Mouse (Mus musculus): Measurements from ENCODE around the gene C9orf72.
"Not testable (repeated sequence)": the region's sequence is repeated elsewhere in the genome, so short reads cannot be mapped to it uniquely, and the experiment has no call there.

The C9orf72 gene

DNA sequence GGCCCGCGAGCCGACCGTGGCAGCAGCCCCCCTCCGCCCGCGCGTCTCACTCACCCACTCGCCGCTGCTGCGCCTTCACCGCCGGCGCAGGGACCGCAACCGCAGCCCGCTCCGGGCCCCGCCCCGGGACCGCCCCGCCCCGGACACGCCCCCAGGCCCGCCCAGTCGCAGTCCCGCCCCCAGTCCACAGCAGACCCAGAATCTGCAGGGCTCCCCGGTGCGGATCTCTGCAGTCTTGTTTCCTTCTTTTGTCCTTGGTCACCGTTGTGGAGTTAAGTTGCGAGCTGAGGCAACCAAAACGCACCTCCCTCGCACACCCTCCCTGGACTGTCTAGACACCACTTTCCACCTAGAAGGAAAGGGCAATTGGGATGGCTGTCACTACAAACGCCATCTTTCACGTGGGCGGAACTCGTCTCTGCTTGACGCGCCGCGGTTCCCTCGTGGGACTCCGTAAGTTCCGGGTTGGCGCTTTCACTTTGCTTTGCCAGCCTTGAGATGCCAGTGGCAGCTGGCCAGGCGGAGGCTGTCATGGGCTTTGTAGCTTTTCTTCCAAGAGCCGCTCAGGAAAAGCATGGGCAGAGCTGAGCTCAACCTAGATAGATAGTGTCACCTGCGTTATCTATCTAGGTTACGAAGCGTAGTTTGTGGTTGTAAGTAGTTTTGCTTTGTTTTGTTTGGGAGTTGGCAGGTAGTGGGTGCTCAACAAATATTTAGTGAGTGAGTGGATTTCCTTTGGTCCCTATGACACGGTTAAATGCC, at the start of gene C9orf72:
C9orf72 (minus strand) TSS at position 442 of the 762 bp plus-strand sequence.
- DNase-seq (ENCODE audit: low spot score in 2 of 2) = peak; percentile 91 to 95

- DNase-seq (ENCODE audit: low spot score in 2 of 2) = no peak
These were observed 33.0 kb upstream of the C9orf72 start for GRCm38 (mm10) chr4:35259006-35259405.

DNA sequence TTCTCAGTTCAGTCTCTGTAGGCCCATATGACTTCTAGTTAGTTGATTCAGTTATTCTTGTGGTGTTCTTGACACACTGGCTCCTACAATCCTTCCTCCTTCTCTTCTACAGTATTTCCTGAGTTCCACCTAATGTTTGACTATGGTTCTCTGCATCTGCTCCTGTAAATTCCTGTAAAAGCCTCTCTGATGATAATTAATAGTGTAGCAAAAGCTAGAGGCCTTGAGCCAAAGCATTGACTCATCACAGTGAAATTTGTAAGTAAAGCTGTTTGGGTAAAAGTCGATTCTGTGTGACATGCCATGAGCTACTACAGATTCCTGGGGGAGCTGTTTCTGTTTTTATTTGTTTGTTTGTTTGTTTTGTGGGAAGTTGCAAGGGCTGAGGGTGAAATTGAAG, 18.0 kb upstream of the C9orf72 start:
- no peak for DNase-seq (ENCODE audit: low spot score in 2 of 2)

GRCm38 (mm10) chr4:35241735-35242134, 15.8 kb upstream of the C9orf72 start:
- no peak for DNase-seq (ENCODE audit: low spot score in 2 of 2)

GRCm38 (mm10) chr4:35238696-35239095, 12.7 kb upstream of the C9orf72 start:
- no peak for DNase-seq (ENCODE audit: low spot score in 2 of 2)

DNA sequence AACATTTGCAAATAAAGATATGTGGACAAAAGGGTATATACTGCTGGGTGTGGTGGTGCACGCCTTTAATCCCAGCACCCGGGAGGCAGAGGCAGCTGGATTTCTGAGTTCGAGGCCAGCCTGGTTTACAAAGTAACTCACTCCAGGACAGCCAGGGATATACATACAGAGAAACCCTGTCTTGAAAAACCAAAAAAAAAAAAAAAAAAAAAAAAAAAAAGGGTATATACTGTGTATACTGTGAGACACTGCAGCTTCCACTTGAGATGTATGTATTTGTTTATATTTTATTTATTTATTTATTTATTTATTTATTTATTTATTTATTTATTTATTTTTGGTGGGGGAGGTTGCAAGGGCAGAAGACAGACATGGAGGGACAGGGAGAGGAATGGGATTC, 12.3 kb upstream of the C9orf72 start:
- DNase-seq (ENCODE audit: low spot score in 2 of 2) = not testable (repeated sequence)

DNA sequence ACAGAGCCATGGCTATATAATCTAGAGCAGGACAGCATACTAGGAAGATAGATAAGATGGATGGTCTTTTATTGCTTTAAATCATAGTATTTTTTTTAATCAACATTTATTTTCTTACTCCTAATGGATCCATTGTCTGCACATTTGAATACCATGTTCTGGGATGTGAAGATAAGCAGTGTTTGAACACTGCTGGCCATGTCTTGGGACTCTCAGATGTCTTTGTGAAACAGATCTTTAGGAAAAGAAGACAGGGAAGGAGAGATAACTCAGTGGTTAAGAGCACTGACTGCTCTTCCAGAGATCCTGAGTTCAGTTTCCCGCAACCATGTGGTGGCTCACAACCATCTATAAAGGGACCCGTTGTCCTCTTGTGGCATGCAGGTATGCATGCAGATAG, 10.3 kb upstream of the C9orf72 start:
- no peak for DNase-seq (ENCODE audit: low spot score in 2 of 2)

DNA sequence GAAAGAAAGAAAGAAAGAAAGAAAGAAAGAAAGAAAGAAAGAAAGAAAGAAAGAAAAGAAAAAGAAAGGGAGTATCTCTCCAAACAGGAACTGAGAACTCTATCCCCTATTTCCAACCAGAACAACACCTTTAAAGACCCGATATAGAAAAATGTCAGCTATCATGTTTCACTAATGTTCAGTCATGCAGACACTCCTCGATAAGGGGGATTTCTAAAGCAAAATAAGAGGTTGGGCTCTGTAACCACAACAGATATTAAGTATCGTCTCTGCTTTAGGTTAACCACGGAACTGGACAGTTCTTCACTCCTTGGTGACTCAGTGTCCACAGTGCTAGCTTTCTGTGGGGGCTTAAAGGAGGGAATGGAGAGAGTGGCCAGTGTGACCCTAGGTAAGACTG, 2.3 kb upstream of the C9orf72 start:
- no peak for DNase-seq (ENCODE audit: low spot score in 2 of 2)

DNA sequence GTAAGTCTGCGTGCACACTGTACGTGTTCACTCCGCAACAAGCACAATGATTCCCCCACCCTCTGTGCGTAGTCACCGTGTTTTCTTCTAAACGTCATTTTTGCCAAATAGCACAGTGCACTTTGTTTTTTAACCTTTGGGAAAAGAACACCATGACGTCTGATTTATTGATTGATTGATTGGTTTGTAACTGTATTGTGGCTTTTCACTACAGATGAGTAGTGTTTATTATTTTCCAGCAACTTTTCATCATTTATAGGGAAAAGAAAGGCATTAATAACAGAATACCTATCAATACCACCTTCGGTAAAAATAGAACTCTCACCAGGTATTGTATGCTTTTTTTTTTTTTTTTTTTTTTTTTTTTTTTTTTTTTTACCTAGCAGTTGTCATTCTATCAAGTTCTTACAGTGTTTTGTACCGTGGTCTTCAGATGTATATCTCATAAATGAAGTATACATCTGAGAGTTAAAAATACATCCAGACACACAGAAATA, 569 bp upstream of the C9orf72 start:
- DNase-seq (ENCODE audit: low spot score in 2 of 2) = no peak

DNA sequence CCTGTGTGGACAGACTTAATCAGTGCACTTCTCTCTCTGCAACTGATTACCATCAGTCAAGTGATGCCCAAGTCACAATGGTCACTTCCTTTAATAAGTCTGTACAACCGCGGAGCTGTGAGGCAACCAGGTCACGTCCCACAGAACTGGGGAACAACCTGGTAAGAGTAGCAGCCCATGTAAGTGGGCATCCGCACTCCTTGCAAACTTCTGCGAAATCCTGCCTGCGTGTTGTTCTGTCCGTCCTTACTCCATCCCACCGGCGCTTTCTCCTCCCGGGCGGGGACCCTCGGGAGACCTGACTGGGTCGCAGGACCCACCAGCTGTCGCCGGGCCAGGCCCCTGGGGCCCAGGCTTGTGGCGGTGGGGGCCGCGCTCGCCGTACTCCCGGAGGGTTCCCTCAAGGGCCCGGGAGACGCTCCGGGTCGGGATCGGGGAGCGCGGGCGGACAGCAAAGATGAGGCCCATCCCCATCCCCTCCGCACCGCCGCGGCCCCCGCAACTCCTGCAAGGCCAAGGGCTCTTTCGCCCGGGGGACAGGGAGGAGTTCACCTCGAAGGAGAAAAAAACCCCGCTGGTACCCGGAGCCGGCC, 738 bp downstream of the C9orf72 start:
- no peak for DNase-seq (ENCODE audit: low spot score in 2 of 2)

DNA sequence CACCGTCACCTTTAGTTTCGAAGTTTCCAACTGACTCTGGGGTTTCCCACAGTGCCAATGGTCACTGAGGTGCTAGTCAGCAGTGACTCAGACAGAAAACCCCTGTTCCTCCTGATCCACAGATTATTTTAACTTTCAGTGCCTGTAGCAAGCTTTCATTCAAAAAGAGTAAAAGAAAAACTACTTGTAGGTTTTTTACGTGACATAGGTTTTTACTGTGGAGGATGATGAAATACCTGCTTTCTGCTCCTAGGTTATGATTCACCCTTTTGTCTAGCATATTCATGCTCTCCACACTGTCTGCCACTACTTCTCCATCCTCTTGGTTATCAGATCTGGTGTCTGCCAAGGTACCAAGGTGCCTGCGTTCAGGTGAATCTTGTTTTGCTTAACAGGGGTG, 1.9 kb downstream of the C9orf72 start:
- DNase-seq (ENCODE audit: low spot score in 2 of 2) = no peak

- DNase-seq (ENCODE audit: low spot score in 2 of 2) = no peak
These were observed 2.5 kb downstream of the C9orf72 start for GRCm38 (mm10) chr4:35223376-35223988.

DNA sequence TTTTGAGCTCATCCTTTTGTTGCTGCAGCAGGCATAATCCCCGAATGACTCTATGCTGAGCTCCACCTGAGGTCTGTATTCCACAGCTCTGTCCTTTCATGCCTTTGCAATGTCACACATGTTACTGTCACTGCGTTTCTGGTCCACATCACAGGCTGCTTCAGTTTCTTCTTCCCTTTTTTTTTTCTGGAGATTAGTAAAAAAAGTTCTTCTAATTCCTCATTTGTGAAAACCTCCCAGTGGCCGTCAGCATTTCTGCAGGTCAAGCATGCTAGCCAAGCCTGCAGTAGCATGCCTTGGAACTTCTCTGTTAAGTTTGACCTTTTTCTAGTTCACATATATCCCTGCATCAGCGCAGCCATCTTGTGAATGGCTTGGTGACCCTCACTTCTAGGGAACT, 4.1 kb downstream of the C9orf72 start:
- DNase-seq (ENCODE audit: low spot score in 2 of 2) = no peak

GRCm38 (mm10) chr4:35221131-35221530, 4.8 kb downstream of the C9orf72 start:
- no peak for DNase-seq (ENCODE audit: low spot score in 2 of 2)

DNA sequence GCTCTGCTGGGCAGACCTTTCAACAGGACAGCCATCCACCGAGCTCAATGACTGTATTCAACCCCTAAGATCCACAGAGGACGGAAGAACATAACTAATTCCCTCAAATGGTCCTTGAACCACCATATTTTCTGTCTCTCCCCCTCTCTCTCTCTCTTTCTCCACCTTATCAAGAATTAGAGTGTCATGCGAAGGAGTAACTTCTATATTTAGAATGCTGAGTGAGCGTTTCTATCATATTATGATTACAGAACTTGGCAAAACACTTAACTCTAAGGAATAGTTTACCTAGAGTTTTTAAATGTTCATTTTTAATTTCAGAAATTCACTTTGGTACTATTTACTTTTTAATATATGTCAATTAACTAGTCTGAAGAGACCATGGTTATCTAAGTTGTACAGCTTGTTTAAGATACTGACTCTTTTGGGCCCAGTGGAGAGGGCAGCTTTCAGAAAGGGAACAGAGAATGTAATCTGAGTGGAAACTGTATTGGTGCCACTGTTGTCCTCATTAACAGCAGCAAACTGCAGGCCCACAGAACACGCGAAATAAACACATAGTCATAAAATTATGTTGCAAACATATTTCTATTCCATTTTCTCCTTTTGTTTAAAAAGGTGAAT, 5.8 kb downstream of the C9orf72 start:
- no peak for DNase-seq (ENCODE audit: low spot score in 2 of 2)

DNA sequence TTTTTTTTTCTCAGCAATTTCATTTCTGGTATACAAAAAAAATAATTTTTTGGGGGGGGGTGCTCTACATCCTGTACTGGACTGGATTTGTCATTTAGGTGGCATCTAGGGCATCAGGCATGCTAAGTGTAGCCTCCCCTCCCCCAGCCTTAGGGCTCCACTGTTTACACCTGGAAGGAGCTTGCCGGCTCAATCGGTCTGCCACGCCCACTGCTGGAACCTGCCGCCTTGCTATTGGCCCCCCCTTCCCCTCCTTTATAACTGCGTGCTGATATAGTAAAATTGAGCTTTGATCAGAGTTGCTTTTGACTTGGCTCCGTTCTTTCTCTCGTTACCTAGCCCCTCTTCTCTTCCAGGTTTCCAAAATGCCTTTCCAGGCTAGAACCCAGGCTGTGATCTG, 21.3 kb downstream of the C9orf72 start:
- no peak for DNase-seq (ENCODE audit: low spot score in 2 of 2)

- no peak for DNase-seq (ENCODE audit: low spot score in 2 of 2)
These were observed 22.3 kb downstream of the C9orf72 start for GRCm38 (mm10) chr4:35203724-35204123.

- no peak for DNase-seq (ENCODE audit: low spot score in 2 of 2)
These were observed 24.3 kb downstream of the C9orf72 start for GRCm38 (mm10) chr4:35201700-35202099.

GRCm38 (mm10) chr4:35192725-35193124, 33.2 kb downstream of the C9orf72 start:
- DNase-seq (ENCODE audit: low spot score in 2 of 2) = no peak

- DNase-seq (ENCODE audit: low spot score in 2 of 2) = no peak
These were observed 36.2 kb downstream of the C9orf72 start for GRCm38 (mm10) chr4:35189794-35190193.

DNA sequence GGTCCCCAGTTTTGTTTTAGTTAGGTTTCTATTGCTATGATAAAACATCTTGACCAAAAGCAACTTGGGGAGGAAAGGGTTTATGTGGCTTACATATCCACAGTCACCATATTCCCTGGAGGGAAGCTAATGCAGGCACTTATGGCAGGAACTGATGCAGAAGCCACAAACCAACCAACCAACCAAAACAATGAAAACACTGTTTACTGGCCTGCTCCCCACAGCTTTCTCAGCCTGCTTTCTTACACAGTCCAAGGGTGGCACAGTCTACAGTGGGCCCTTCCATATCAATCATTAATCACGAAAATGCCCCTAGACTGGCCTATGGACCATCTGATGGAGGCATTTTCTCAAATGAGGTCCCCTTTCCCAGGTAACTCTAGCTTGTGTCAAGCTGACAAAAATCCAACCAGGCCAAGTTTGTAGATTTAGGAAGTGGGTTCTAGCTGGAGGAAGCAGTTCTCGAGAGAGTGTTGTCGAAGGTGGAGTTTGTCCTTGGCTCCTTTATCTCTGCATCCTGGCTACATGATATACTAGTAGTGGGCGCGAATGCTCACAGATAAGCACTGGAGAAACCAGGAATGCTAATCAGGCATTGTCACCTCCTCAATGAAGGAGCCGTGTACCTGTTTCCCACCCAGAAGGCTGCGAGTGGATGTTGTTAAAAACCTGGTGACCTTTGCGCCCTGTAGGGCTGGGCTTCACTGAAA, 38.2 kb downstream of the C9orf72 start:
- DNase-seq (ENCODE audit: low spot score in 2 of 2) = no peak
